Mouse (Mus musculus): ENCODE measurements around the gene Dhrs2. TPM values are rescaled to one million over a fixed set of nuclear protein-coding genes. Genes with fewer than 3 reads are reported as not detected.

Gene Dhrs2
- polyA plus RNA-seq, 2 experiments = 0.34 TPM; not detected in 1

GRCm38 (mm10) chr14:55242664-55243063, 20.9 kb downstream of the Dhrs2 start:
- DNase-seq (ENCODE audit: low spot score) (no peak), ATAC-seq (ENCODE audit: low FRiP score, low read depth) (no peak)
- no peak overlapping the region for H3K4me2 ChIP-seq (replicated peaks; ENCODE audit: low read depth, low read length, severe bottlenecking)
- no peak overlapping the region for H3K4me3 ChIP-seq (replicated peaks; ENCODE audit: low read length)
- H3K4me1 ChIP-seq (ENCODE audit: control insufficient read depth, insufficient read depth, low read length) = no peaks in the 10 kb centered on the region
- WGBS = 79% methylated on average over 1 of the region's 1 CpGs
- H3K27me3 ChIP-seq (ENCODE audit: control insufficient read depth, insufficient read depth, low read length) = no peaks in the 10 kb centered on the region
- H3K36me3 ChIP-seq (ENCODE audit: control insufficient read depth, insufficient read depth, low read length) = no peaks in the 10 kb centered on the region
- no peak for TF ChIP-seq POLR2A (IDR thresholded peaks at IDR 0.05; ENCODE audit: borderline replicate concordance, extremely low read depth, insufficient read depth, insufficient read length)
- H3K27ac ChIP-seq (replicated peaks; ENCODE audit: low read depth, low read length) = no peak overlapping the region
- no peak overlapping the region for H3K9ac ChIP-seq (ENCODE audit: low read depth, low read length, severe bottlenecking)
- H3K9me3 ChIP-seq (ENCODE audit: control insufficient read depth, low read length) = no peaks in the 10 kb centered on the region

- Histone ChIP-seq H3K27ac (replicated peaks; ENCODE audit: low read depth, low read length) (no peak overlapping the region), H3K4me2 (replicated peaks; ENCODE audit: low read depth, low read length, severe bottlenecking) (no peak overlapping the region), H3K9me3 (ENCODE audit: control insufficient read depth, low read length) (no peaks in the 10 kb centered on the region), H3K4me1 (ENCODE audit: control insufficient read depth, insufficient read depth, low read length) (no peaks in the 10 kb centered on the region), H3K9ac (ENCODE audit: low read depth, low read length, severe bottlenecking) (no peak overlapping the region), H3K36me3 (ENCODE audit: control insufficient read depth, insufficient read depth, low read length) (no peaks in the 10 kb centered on the region), H3K4me3 (replicated peaks; ENCODE audit: low read length) (no peak overlapping the region), H3K27me3 (ENCODE audit: control insufficient read depth, insufficient read depth, low read length) (no peaks in the 10 kb centered on the region)
- no peak for TF ChIP-seq POLR2A (IDR thresholded peaks at IDR 0.05; ENCODE audit: borderline replicate concordance, extremely low read depth, insufficient read depth, insufficient read length)
- WGBS = 43% methylated on average over 6 of the region's 6 CpGs
- no peak for ATAC-seq (ENCODE audit: low FRiP score, low read depth)
- DNase-seq (ENCODE audit: low spot score) = no peak
Observed at GRCm38 (mm10) chr14:55247181-55247580, 25.4 kb downstream of the Dhrs2 start.

GRCm38 (mm10) chr14:55248284-55248683, 26.5 kb downstream of the Dhrs2 start:
- H3K27ac ChIP-seq (replicated peaks; ENCODE audit: low read depth, low read length) = no peak overlapping the region
- no peak for TF ChIP-seq POLR2A (IDR thresholded peaks at IDR 0.05; ENCODE audit: borderline replicate concordance, extremely low read depth, insufficient read depth, insufficient read length)
- no peak overlapping the region for H3K4me3 ChIP-seq (replicated peaks; ENCODE audit: low read length)
- H3K27me3 ChIP-seq (ENCODE audit: control insufficient read depth, insufficient read depth, low read length) = no peaks in the 10 kb centered on the region
- H3K9ac ChIP-seq (ENCODE audit: low read depth, low read length, severe bottlenecking) = no peak overlapping the region
- no peak overlapping the region for H3K4me2 ChIP-seq (replicated peaks; ENCODE audit: low read depth, low read length, severe bottlenecking)
- H3K36me3 ChIP-seq (ENCODE audit: control insufficient read depth, insufficient read depth, low read length) = no peaks in the 10 kb centered on the region
- ATAC-seq (ENCODE audit: low FRiP score, low read depth) (no peak), DNase-seq (ENCODE audit: low spot score) (no peak)
- H3K4me1 ChIP-seq (ENCODE audit: control insufficient read depth, insufficient read depth, low read length) = no peaks in the 10 kb centered on the region
- 75% methylated on average over 6 of the region's 6 CpGs for WGBS
- no peaks in the 10 kb centered on the region for H3K9me3 ChIP-seq (ENCODE audit: control insufficient read depth, low read length)

GRCm38 (mm10) chr14:55253580-55253979, 31.8 kb downstream of the Dhrs2 start:
- H3K9me3 ChIP-seq (ENCODE audit: control insufficient read depth, low read length) = no peaks in the 10 kb centered on the region
- no peak overlapping the region for H3K9ac ChIP-seq (ENCODE audit: low read depth, low read length, severe bottlenecking)
- 65% methylated on average over 4 of the region's 4 CpGs for WGBS
- H3K4me3 ChIP-seq (replicated peaks; ENCODE audit: low read length) = no peak overlapping the region
- H3K4me2 ChIP-seq (replicated peaks; ENCODE audit: low read depth, low read length, severe bottlenecking) = no peak overlapping the region
- H3K36me3 ChIP-seq (ENCODE audit: control insufficient read depth, insufficient read depth, low read length) = no peaks in the 10 kb centered on the region
- H3K4me1 ChIP-seq (ENCODE audit: control insufficient read depth, insufficient read depth, low read length) = no peaks in the 10 kb centered on the region
- no peak overlapping the region for H3K27ac ChIP-seq (replicated peaks; ENCODE audit: low read depth, low read length)
- no peak for DNase-seq (ENCODE audit: low spot score)
- no peak for TF ChIP-seq POLR2A (IDR thresholded peaks at IDR 0.05; ENCODE audit: borderline replicate concordance, extremely low read depth, insufficient read depth, insufficient read length)
- ATAC-seq (ENCODE audit: low FRiP score, low read depth) = no peak
- no peaks in the 10 kb centered on the region for H3K27me3 ChIP-seq (ENCODE audit: control insufficient read depth, insufficient read depth, low read length)

DNA sequence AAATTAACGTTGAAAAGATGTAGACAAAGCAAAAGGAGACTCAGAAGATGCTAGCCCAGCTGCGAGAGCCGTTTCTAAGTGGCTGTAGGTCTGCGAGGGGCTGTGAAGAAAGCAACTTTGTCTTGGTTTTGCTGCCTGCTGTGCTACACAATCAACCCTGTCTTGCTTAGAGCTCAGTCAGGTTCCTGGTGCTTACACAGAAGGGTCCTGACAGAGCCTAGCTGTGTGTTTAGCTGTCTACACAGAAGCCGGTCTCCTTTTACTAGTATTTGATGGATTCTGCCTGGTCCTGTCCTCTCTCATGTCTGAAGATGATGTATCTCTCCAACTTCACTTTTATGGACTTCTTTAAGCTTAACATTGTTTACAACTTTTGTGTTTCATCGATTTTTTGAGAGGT, 33.6 kb downstream of the Dhrs2 start:
- no peak overlapping the region for H3K4me3 ChIP-seq (replicated peaks; ENCODE audit: low read length)
- TF ChIP-seq POLR2A (IDR thresholded peaks at IDR 0.05; ENCODE audit: borderline replicate concordance, extremely low read depth, insufficient read depth, insufficient read length) = no peak
- ATAC-seq (ENCODE audit: low FRiP score, low read depth) (no peak), DNase-seq (ENCODE audit: low spot score) (no peak)
- no peak overlapping the region for H3K4me2 ChIP-seq (replicated peaks; ENCODE audit: low read depth, low read length, severe bottlenecking)
- H3K27me3 ChIP-seq (ENCODE audit: control insufficient read depth, insufficient read depth, low read length) = no peaks in the 10 kb centered on the region
- H3K27ac ChIP-seq (replicated peaks; ENCODE audit: low read depth, low read length) = no peak overlapping the region
- WGBS = 80% methylated on average over 6 of the region's 6 CpGs
- no peaks in the 10 kb centered on the region for H3K36me3 ChIP-seq (ENCODE audit: control insufficient read depth, insufficient read depth, low read length)
- no peaks in the 10 kb centered on the region for H3K9me3 ChIP-seq (ENCODE audit: control insufficient read depth, low read length)
- no peaks in the 10 kb centered on the region for H3K4me1 ChIP-seq (ENCODE audit: control insufficient read depth, insufficient read depth, low read length)
- no peak overlapping the region for H3K9ac ChIP-seq (ENCODE audit: low read depth, low read length, severe bottlenecking)

DNA sequence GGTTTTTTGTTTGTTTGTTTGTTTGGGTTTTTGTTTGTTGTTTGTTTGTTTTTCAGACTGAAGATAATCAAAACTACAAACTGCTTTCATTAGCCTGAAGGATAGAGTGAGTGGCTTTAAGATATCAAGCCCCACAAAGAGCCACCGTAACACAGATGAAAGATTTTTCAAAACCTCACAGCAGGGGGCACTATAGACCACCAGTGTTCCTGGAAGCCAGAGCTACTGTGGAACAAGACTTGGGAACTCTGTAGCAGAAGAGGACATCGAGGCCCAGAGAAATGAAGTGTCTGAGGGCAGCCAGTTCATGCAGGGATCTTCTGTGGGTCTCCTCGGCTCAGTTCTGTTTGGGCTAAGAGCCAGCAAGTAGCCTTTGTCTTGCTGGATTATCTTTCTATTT, 49.4 kb downstream of the Dhrs2 start:
- H3K4me1 ChIP-seq (ENCODE audit: control insufficient read depth, insufficient read depth, low read length) = no peaks in the 10 kb centered on the region
- DNase-seq (ENCODE audit: low spot score) (peak; percentile 59), ATAC-seq (ENCODE audit: low FRiP score, low read depth) (no peak)
- no peak overlapping the region for H3K27ac ChIP-seq (replicated peaks; ENCODE audit: low read depth, low read length)
- 65% methylated on average over 3 of the region's 3 CpGs for WGBS
- H3K9me3 ChIP-seq (ENCODE audit: control insufficient read depth, low read length) = no peaks in the 10 kb centered on the region
- no peak for TF ChIP-seq POLR2A (IDR thresholded peaks at IDR 0.05; ENCODE audit: borderline replicate concordance, extremely low read depth, insufficient read depth, insufficient read length)
- no peaks in the 10 kb centered on the region for H3K36me3 ChIP-seq (ENCODE audit: control insufficient read depth, insufficient read depth, low read length)
- no peak overlapping the region for H3K4me2 ChIP-seq (replicated peaks; ENCODE audit: low read depth, low read length, severe bottlenecking)
- H3K4me3 ChIP-seq (replicated peaks; ENCODE audit: low read length) = no peak overlapping the region
- no peak overlapping the region for H3K9ac ChIP-seq (ENCODE audit: low read depth, low read length, severe bottlenecking)
- no peaks in the 10 kb centered on the region for H3K27me3 ChIP-seq (ENCODE audit: control insufficient read depth, insufficient read depth, low read length)
